Mouse (Mus musculus) MEL (cell line): ENCODE results near the gene Fbxl22. TPM values are rescaled to one million over a fixed set of nuclear protein-coding genes. Genes with fewer than 3 reads are reported as not detected.

ENCODE experiments used
- DNase-seq: peaks from one replicate; pipeline ENCODE4 v3.0.0; 2011; ENCODE audit warnings: low read depth, low spot score
- H3K27ac ChIP-seq: 2 replicates; pipeline ENCODE4 v1.5.1; 2012; ENCODE audit warnings: low read depth, mild to moderate bottlenecking, control low read depth, low read length, moderate library complexity; ENCODE audit not compliant: control insufficient read depth
- H3K27me3 ChIP-seq, 2 experiments: fragments of 150-350 bp in 1 of 2; sonication (generic) in 1 of 2; 2 replicates each; pipeline ENCODE4 v1.6.1; 2012; ENCODE audit warnings: low read length in 2 of 2, mild to moderate bottlenecking in 2 of 2, improper control_type of control experiment in 1 of 2, moderate library complexity in 1 of 2; ENCODE audit not compliant: insufficient read depth in 2 of 2, control insufficient read depth in 1 of 2
- H3K36me3 ChIP-seq, 2 experiments: 2 replicates each; pipeline ENCODE4 v1.6.1; 2012 to 2014; ENCODE audit warnings: low read length in 2 of 2, improper control_type of control experiment in 1 of 2, inconsistent platforms in 1 of 2, mild to moderate bottlenecking in 1 of 2; ENCODE audit not compliant: insufficient read depth in 2 of 2, control insufficient read depth in 1 of 2
- H3K4me1 ChIP-seq, 2 experiments: fragments of 150-350 bp in 1 of 2; sonication (generic) in 1 of 2; 2 replicates each; pipeline ENCODE4 v1.6.1; 2012; ENCODE audit warnings: low read length in 2 of 2, improper control_type of control experiment in 1 of 2, mild to moderate bottlenecking in 1 of 2; ENCODE audit not compliant: insufficient read depth in 2 of 2, control insufficient read depth in 1 of 2
- H3K4me3 ChIP-seq, 2 experiments: fragments of 150-350 bp in 1 of 2; sonication (generic) in 1 of 2; 2 replicates each; pipeline ENCODE4 v1.5.1; 2012; ENCODE audit warnings: low read depth in 2 of 2, low read length in 2 of 2, mild to moderate bottlenecking in 2 of 2, moderate library complexity in 2 of 2, control low read depth in 1 of 2, improper control_type of control experiment in 1 of 2; ENCODE audit not compliant: control insufficient read depth in 1 of 2, insufficient read depth in 1 of 2
- H3K79me2 ChIP-seq: 2 replicates; pipeline ENCODE4 v1.6.1; 2012; ENCODE audit warnings: mild to moderate bottlenecking, low read length, moderate library complexity; ENCODE audit not compliant: control insufficient read depth, poor library complexity, insufficient read depth
- H3K9ac ChIP-seq: 2 replicates; pipeline ENCODE4 v1.6.1; 2012; ENCODE audit warnings: low read depth, mild to moderate bottlenecking, control low read depth, low read length, moderate library complexity; ENCODE audit not compliant: control insufficient read depth, poor library complexity, severe bottlenecking
- H3K9me3 ChIP-seq: fragments of 150-350 bp; sonication (generic); replicated peaks from 2 replicates; pipeline ENCODE4 v1.6.1; 2012; ENCODE audit warnings: mild to moderate bottlenecking, low read length, improper control_type of control experiment, moderate library complexity; ENCODE audit not compliant: insufficient read depth
- BHLHE40 ChIP-seq: IDR thresholded peaks from 2 replicates; pipeline ENCODE4 v1.6.1; 2012; ENCODE audit warnings: low read depth, mild to moderate bottlenecking, inconsistent platforms, low read length, improper control_type of control experiment, borderline replicate concordance
- CHD1 ChIP-seq: IDR thresholded peaks from 2 replicates; pipeline ENCODE4 v1.6.1; 2012; ENCODE audit warnings: low read depth, mild to moderate bottlenecking, inconsistent platforms, low read length, improper control_type of control experiment
- CHD2 ChIP-seq: IDR thresholded peaks from 2 replicates; pipeline ENCODE4 v1.6.1; 2011; ENCODE audit warnings: low read length, improper control_type of control experiment
- CTCF ChIP-seq, 3 experiments: IDR thresholded peaks in 2 of 3; conservative IDR thresholded peaks in 1 of 3; 2 replicates each; pipeline ENCODE4 v1.5.1; 2011 to 2012; ENCODE audit warnings: low read length in 3 of 3, low read depth in 2 of 3, mild to moderate bottlenecking in 2 of 3, improper control_type of control experiment in 1 of 3, inconsistent platforms in 1 of 3, mixed read lengths in 1 of 3, moderate library complexity in 1 of 3; ENCODE audit not compliant: control insufficient read depth in 1 of 3, insufficient read depth in 1 of 3, poor library complexity in 1 of 3, severe bottlenecking in 1 of 3
- GABPA ChIP-seq: IDR thresholded peaks from 2 replicates; pipeline ENCODE4 v1.6.1; 2012; ENCODE audit warnings: low read depth, mild to moderate bottlenecking, inconsistent platforms, low read length, improper control_type of control experiment, moderate library complexity
- GATA1 ChIP-seq: IDR thresholded peaks from 2 replicates; pipeline ENCODE4 v1.6.1; 2011; ENCODE audit warnings: low read depth, low read length, improper control_type of control experiment
- KAT2A ChIP-seq: conservative IDR thresholded peaks from 2 replicates; pipeline ENCODE4 v1.6.1; 2012; ENCODE audit warnings: low read depth, low read length, improper control_type of control experiment, inconsistent platforms
- MAFK ChIP-seq: IDR thresholded peaks from 2 replicates; pipeline ENCODE4 v1.6.1; 2011; ENCODE audit warnings: low read depth, mild to moderate bottlenecking, low read length, improper control_type of control experiment, borderline replicate concordance
- MAX ChIP-seq: IDR thresholded peaks from 2 replicates; pipeline ENCODE4 v1.6.1; 2011; ENCODE audit warnings: low read length, improper control_type of control experiment
- MEF2A ChIP-seq: IDR thresholded peaks from 2 replicates; pipeline ENCODE4 v1.6.1; 2014; ENCODE audit warnings: low read depth, mild to moderate bottlenecking, inconsistent platforms, low read length, improper control_type of control experiment; ENCODE audit not compliant: poor library complexity, insufficient replicate concordance, severe bottlenecking; ENCODE audit errors: extremely low read depth
- MYB ChIP-seq: IDR thresholded peaks from 2 replicates; pipeline ENCODE4 v1.6.1; 2011; ENCODE audit warnings: mild to moderate bottlenecking, low read depth, low read length, improper control_type of control experiment
- MYC ChIP-seq: IDR thresholded peaks from 2 replicates; pipeline ENCODE4 v1.6.1; 2011; ENCODE audit warnings: low read depth, mild to moderate bottlenecking, low read length, improper control_type of control experiment, moderate library complexity
- NELFE ChIP-seq: IDR thresholded peaks from 2 replicates; pipeline ENCODE4 v1.6.1; 2011; ENCODE audit warnings: low read depth, low read length, improper control_type of control experiment
- POLR2A ChIP-seq, 2 experiments: IDR thresholded peaks; 2 replicates each; pipeline ENCODE4 v1.6.1; 2011 to 2012; ENCODE audit warnings: low read length in 2 of 2, mild to moderate bottlenecking in 2 of 2, control low read depth in 1 of 2, improper control_type of control experiment in 1 of 2, low read depth in 1 of 2, moderate library complexity in 1 of 2; ENCODE audit not compliant: control insufficient read depth in 1 of 2, insufficient read depth in 1 of 2, poor library complexity in 1 of 2
- POLR2AphosphoS2 ChIP-seq: IDR thresholded peaks from 2 replicates; pipeline ENCODE4 v1.6.1; 2011; ENCODE audit warnings: low read length, improper control_type of control experiment
- POLR2AphosphoS5 ChIP-seq: IDR thresholded peaks from 2 replicates; pipeline ENCODE4 v1.6.1; 2012; ENCODE audit warnings: low read depth, borderline replicate concordance, mild to moderate bottlenecking, inconsistent platforms, low read length, moderate library complexity, mixed read lengths
- RAD21 ChIP-seq: IDR thresholded peaks from 2 replicates; pipeline ENCODE4 v1.6.1; 2011; ENCODE audit warnings: mild to moderate bottlenecking, low read depth, low read length, improper control_type of control experiment
- RCOR1 ChIP-seq: IDR thresholded peaks from 2 replicates; pipeline ENCODE4 v1.6.1; 2012; ENCODE audit warnings: low read depth, mild to moderate bottlenecking, inconsistent platforms, low read length, improper control_type of control experiment
- TAL1 ChIP-seq: IDR thresholded peaks from 2 replicates; pipeline ENCODE4 v1.6.1; 2012; ENCODE audit warnings: mild to moderate bottlenecking, inconsistent platforms, low read length, moderate library complexity, mixed read lengths
- USF1 ChIP-seq: IDR thresholded peaks from 2 replicates; pipeline ENCODE4 v1.6.1; 2014; ENCODE audit warnings: low read depth, mild to moderate bottlenecking, inconsistent platforms, low read length, improper control_type of control experiment, moderate library complexity
- ZNF384 ChIP-seq: IDR thresholded peaks from 2 replicates; pipeline ENCODE4 v1.6.1; 2012; ENCODE audit warnings: low read depth, mild to moderate bottlenecking, inconsistent platforms, low read length, improper control_type of control experiment
- polyA plus RNA-seq, 2 experiments: library from polyadenylated mRNA; stranded (reverse) in 1 of 2; unstranded in 1 of 2; fragments of >175 nt in 1 of 2; fragments of >200 nt in 1 of 2; gene quantifications; 2 replicates each; pipeline versions ENCODE4 v1.2.1 to v1.2.4; 2012; ENCODE audit warnings: low replicate concordance in 2 of 2, low read depth in 1 of 2; ENCODE audit not compliant: insufficient read length in 2 of 2, insufficient read depth in 1 of 2, missing spikeins in 1 of 2
- total RNA-seq: library from RNA; depleted of rRNA; stranded (reverse); fragments of 300-350 nt; gene quantifications from 2 replicates; pipeline ENCODE4 v1.2.3, GENCODE M21; 2012

Fbxl22 gene
- total and polyA plus RNA-seq, 3 experiments = 0.35 to 0.47 TPM; not detected in 1

GRCm38 (mm10) chr9:66560728-66561127, 46.3 kb upstream of the Fbxl22 start (continued):
- TF ChIP-seq RCOR1 (peak; percentile 99), CHD2 (no peak)
- TF ChIP-seq, all 39 proteins: peak for 10

DNA sequence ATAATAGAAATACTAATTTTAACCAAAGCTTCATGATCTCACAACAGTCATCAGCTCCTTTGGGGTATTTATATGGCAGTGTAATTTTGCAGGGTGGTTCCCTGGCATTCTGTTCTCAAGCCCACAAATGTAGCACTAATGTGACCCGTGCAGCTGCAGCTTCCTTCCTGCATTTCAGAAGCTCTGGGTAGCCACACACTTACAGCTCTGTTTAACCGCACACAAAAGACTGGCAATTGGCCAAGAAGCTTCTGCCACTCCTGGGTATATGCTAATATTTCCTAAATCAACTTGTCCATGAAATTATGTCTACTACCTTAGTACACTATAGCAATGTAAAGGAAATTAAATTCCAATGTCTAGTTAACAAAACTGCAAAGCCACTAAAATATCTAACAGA, 45.9 kb upstream of the Fbxl22 start:
- Histone ChIP-seq H3K79me2 (peaks cover 2% of the 10 kb centered on the region; the same call in 1 of the 2 replicates), H3K9ac (no peak overlapping the region), H3K9me3 (no peaks in the 10 kb centered on the region), H3K27ac (no peak overlapping the region), H3K36me3 (peaks cover 0 to 46% of the 10 kb centered on the region in 2 experiments; a peak in 2 of 4 replicates), H3K4me3 (no peak overlapping the region), H3K4me1 (peaks cover 12 to 29% of the 10 kb centered on the region in 2 experiments), H3K27me3 (no peaks in the 10 kb centered on the region)
- no peak for TF ChIP-seq ZNF384
- TF ChIP-seq GATA1 = no peak
- no peak for TF ChIP-seq POLR2AphosphoS5
- TF ChIP-seq BHLHE40 = no peak
- no peak for TF ChIP-seq MAFK
- TF ChIP-seq USF1 = no peak
- no peak for TF ChIP-seq CHD1
- TF ChIP-seq MYC = no peak
- TF ChIP-seq MYB = no peak
- no peak for TF ChIP-seq MEF2A
- no peak for TF ChIP-seq TAL1
- no peak for TF ChIP-seq MAX
- TF ChIP-seq POLR2A (IDR thresholded peaks at IDR 0.05; ENCODE audit: control insufficient read depth in 1 of 2, insufficient read depth in 1 of 2, low read depth in 1 of 2, low read length in 2 of 2, poor library complexity in 1 of 2) = no peak
- no peak for TF ChIP-seq RAD21
- no peak for TF ChIP-seq CTCF (IDR thresholded peaks at IDR 0.05 in 2 of 3, conservative IDR thresholded peaks at IDR 0.05 in 1 of 3; ENCODE audit: control insufficient read depth in 1 of 3, insufficient read depth in 1 of 3, low read depth in 2 of 3, low read length in 3 of 3, poor library complexity in 1 of 3, severe bottlenecking in 1 of 3)
- no peak for TF ChIP-seq POLR2AphosphoS2
- no peak for TF ChIP-seq NELFE
- no peak for TF ChIP-seq KAT2A
- TF ChIP-seq CHD2 = no peak
- DNase-seq = peak; percentile 80

DNA sequence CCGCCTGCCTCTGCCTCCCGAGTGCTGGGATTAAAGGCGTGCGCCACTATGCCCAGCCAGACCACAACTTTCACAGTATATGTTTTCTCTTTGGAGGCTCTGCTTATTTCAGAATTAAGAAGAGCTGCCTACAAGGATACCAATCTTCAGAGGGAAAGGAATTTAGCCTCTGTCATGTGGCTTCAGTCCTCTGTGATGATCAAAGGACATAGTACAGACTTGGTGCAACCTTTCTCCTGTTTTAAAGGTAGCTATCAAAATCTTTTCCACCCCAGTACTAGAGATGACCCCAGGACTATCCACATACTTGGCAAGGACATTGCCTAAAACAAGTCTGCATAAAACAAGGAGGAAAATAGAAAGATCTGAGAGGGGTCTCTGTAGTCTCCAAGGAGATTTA, 44.6 kb upstream of the Fbxl22 start:
- Histone ChIP-seq H3K9ac (no peak overlapping the region), H3K9me3 (no peaks in the 10 kb centered on the region), H3K36me3 (peaks cover 0 to 43% of the 10 kb centered on the region in 2 experiments; a peak in 2 of 4 replicates), H3K79me2 (peaks cover 2% of the 10 kb centered on the region; the same call in 1 of the 2 replicates), H3K27ac (no peak overlapping the region), H3K27me3 (no peaks in the 10 kb centered on the region), H3K4me3 (no peak overlapping the region), H3K4me1 (peaks cover 9 to 25% of the 10 kb centered on the region in 2 experiments)
- no peak for TF ChIP-seq GABPA
- TF ChIP-seq ZNF384 = peak; percentile 6
- DNase-seq = no peak
